Mouse (Mus musculus) adrenal gland, postnatal 25 days (tissue): ENCODE measurements around the gene Vmn1r116. TPM values are rescaled to one million over a fixed set of nuclear protein-coding genes. Genes with fewer than 3 reads are reported as not detected.
"Not testable (repeated sequence)": the region's sequence is repeated elsewhere in the genome, so short reads cannot be mapped to it uniquely, and the experiment has no call there.

Source experiments
- DNase-seq: peaks from one replicate; pipeline ENCODE4 v3.0.0; 2021; ENCODE audit warnings: mixed read lengths
- long read RNA-seq: library from polyadenylated mRNA; stranded (forward); transcript quantifications from one replicate; pipeline ENCODE4 v2.0.0, GENCODE M21; 2021
- total RNA-seq: library from RNA; stranded (reverse); gene quantifications from 2 replicates; pipeline ENCODE4 v1.2.3, GENCODE M21; 2021

The Vmn1r116 gene
- total RNA-seq: not detected in 2 replicates
- long read RNA-seq: 0 reads

- not testable (repeated sequence) for DNase-seq
Observed at GRCm38 (mm10) chr7:20871956-20872355, at the start of gene Vmn1r116. Vmn1r116 (plus strand) TSS chr7:20872256.

DNA sequence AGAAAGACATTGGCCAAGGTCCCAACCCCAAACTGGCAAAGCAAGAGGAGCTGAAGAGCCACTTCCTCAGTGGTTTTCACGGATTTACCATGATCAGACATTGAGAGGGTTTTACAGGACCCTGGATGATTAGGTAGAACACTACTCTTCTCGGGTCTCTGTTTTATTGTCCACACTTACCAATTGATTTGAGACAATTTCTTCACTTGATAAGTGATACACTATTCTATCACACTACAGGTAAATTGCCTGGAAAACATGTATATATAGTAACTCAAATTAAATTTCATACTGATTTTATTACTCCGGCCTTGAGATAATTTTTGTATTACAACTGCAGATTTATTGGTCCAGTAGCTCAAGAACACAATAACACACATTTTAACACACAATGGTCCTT is 27.2 kb upstream of the Vmn1r116 start, which contains the start of gene Vmn1r115:
TSS of gene Vmn1r115 (minus strand) at position 101 of the 400 bp plus-strand sequence.
- not testable (repeated sequence) for DNase-seq

GRCm38 (mm10) chr7:20884021-20884420 is 12.0 kb downstream of the Vmn1r116 start, which contains the start of gene Vmn1r117:
Vmn1r117 (minus strand) TSS chr7:20884121.
- DNase-seq: not testable (repeated sequence)

DNA sequence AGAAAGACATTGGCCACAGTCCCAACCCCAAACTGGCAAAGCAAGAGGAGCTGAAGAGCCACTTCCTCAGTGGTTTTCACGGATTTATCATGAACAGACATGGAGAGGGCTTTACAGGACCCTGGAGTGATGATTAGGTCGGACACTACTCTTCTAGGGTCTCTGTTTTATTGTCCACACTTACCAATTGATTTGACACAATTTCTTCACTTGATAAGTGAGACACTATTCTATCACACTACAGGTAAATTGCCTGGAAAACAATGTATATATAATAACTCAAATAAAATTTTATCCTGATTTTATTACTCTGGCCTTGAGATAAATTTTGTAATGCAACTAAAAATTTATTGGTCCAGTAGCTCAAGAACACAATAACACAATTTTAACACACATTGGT is 40.2 kb downstream of the Vmn1r116 start, which contains the start of gene Vmn1r118:
TSS of gene Vmn1r118 (minus strand) at position 101 of the 400 bp plus-strand sequence.
- DNase-seq: not testable (repeated sequence)

Other genes with a start within 250 kb of the Vmn1r116 start
- gene Vmn1r107, start 203.3 kb upstream of the Vmn1r116 start, total RNA-seq: not detected in 2 replicates
- gene Vmn1r111, start 169.0 kb upstream of the Vmn1r116 start, total RNA-seq: not detected in 2 replicates
- not detected in 2 replicates for gene Gm10668, start 141.6 kb upstream of the Vmn1r116 start, total RNA-seq
- not detected in 2 replicates for gene Vmn1r112, start 101.1 kb upstream of the Vmn1r116 start, total RNA-seq
- gene Vmn1r113, start 85.0 kb upstream of the Vmn1r116 start, total RNA-seq: not detected in 2 replicates
- not detected in 2 replicates for gene Vmn1r114, start 60.1 kb upstream of the Vmn1r116 start, total RNA-seq
- gene Vmn1r115, start 27.3 kb upstream of the Vmn1r116 start, total RNA-seq: not detected in 2 replicates
- gene Vmn1r117, start 11.9 kb downstream of the Vmn1r116 start, total RNA-seq: not detected in 2 replicates
- gene Vmn1r118, start 40.1 kb downstream of the Vmn1r116 start, total RNA-seq: not detected in 2 replicates
- not detected in 2 replicates for gene Vmn1r119, start 140.2 kb downstream of the Vmn1r116 start, total RNA-seq
- gene Vmn1r120, start 181.5 kb downstream of the Vmn1r116 start, total RNA-seq: not detected in 2 replicates
- gene Vmn1r121, start 226.3 kb downstream of the Vmn1r116 start, total RNA-seq: not detected in 2 replicates